In the genomic region with DNA sequence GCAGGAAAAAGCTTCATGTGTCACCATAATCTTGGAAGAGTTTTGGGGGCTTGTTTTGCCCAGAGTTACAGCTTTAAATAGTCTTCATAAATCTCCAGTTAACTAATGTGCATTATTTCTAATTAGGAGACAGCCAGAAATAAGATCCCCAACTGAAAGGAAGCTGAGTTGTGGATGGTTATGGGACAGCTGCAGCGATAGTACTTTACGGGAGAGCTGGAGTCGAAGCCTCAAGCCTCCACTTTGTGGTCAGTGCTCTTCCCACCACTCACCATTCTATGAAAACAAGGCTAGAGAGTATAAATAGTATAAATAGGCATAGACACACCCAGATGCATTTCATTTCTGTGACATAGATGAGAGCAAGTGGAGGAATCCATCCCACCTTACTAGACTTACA, we compare ENCODE assay signal across 31 mouse cellular contexts.
"Had no signal": no experiment of that assay in that cellular context is flagged by ENCODE, and none has a peak within 500 bp of the region (broad histone marks: within the 10 kb centered on the region; RNA-seq: fewer than 3 reads in every experiment).

No protein-coding gene starts in this region.

- H3K27me3 ChIP-seq: limb, embryonic 12.5 days; limb, embryonic 13.5 days; limb, embryonic 15.5 days; liver, embryonic 12.5 days; liver, embryonic 13.5 days; liver, embryonic 15.5 days; lung, embryonic 15.5 days; midbrain, embryonic 12.5 days; midbrain, embryonic 13.5 days; midbrain, embryonic 15.5 days; neural tube, embryonic 12.5 days had no signal

- H3K9ac ChIP-seq: limb, embryonic 12.5 days; limb, embryonic 13.5 days; limb, embryonic 15.5 days; liver, embryonic 12.5 days; liver, embryonic 13.5 days; liver, embryonic 14.5 days; liver, embryonic 15.5 days; liver, postnatal 0 days; lung, embryonic 14.5 days; lung, embryonic 15.5 days; midbrain, embryonic 12.5 days; midbrain, embryonic 13.5 days; midbrain, embryonic 15.5 days; neural tube, embryonic 12.5 days had no signal

- DNase-seq: left cerebral cortex, postnatal 4 days; liver; liver, embryonic 13.5 days; liver, postnatal 0 days; lung, adult 18-20 months; lung, adult 2 months; lung, embryonic 14.5 days; lung, postnatal 10 days; lung, postnatal 14 days; lung, postnatal 36 days; lung, postnatal 4 days; midbrain, embryonic 14.5 days had no signal

- ATAC-seq: liver, embryonic 12.5 days; liver, postnatal 0 days; lung, postnatal 0 days; midbrain, embryonic 13.5 days; midbrain, embryonic 15.5 days; midbrain, embryonic 16.5 days had no signal

- H3K36me3 ChIP-seq: limb, embryonic 10.5 days; limb, embryonic 12.5 days; limb, embryonic 13.5 days; limb, embryonic 15.5 days; liver, embryonic 12.5 days; liver, embryonic 13.5 days; liver, embryonic 15.5 days; lung, embryonic 15.5 days; midbrain, embryonic 10.5 days; midbrain, embryonic 12.5 days; midbrain, embryonic 15.5 days; neural tube, embryonic 12.5 days had no signal

- H3K4me1 ChIP-seq: limb, embryonic 10.5 days; limb, embryonic 12.5 days; limb, embryonic 13.5 days; limb, embryonic 15.5 days; liver, embryonic 12.5 days; liver, embryonic 13.5 days; liver, embryonic 15.5 days; lung, embryonic 15.5 days; megakaryocyte, embryonic 14.5 days; midbrain, embryonic 10.5 days; midbrain, embryonic 12.5 days; midbrain, embryonic 13.5 days; midbrain, embryonic 15.5 days; neural tube, embryonic 12.5 days had no signal

- H3K9me3 ChIP-seq: limb, embryonic 10.5 days; limb, embryonic 12.5 days; limb, embryonic 13.5 days; limb, embryonic 15.5 days; liver, embryonic 12.5 days; liver, embryonic 13.5 days; liver, embryonic 15.5 days; lung, embryonic 15.5 days; megakaryocyte, embryonic 14.5 days; midbrain, embryonic 10.5 days; midbrain, embryonic 12.5 days; midbrain, embryonic 13.5 days; midbrain, embryonic 15.5 days; neural tube, embryonic 12.5 days had no signal

- H3K4me2 ChIP-seq: limb, embryonic 12.5 days; limb, embryonic 13.5 days; limb, embryonic 15.5 days; liver, embryonic 11.5 days; liver, embryonic 12.5 days; liver, embryonic 13.5 days; liver, embryonic 15.5 days; lung, embryonic 14.5 days; lung, embryonic 15.5 days; midbrain, embryonic 11.5 days; midbrain, embryonic 12.5 days; midbrain, embryonic 13.5 days; midbrain, embryonic 15.5 days; neural tube, embryonic 12.5 days had no signal

- H3K4me3 ChIP-seq: limb, embryonic 10.5 days; limb, embryonic 12.5 days; limb, embryonic 13.5 days; limb, embryonic 15.5 days; liver, embryonic 12.5 days; liver, embryonic 13.5 days; liver, embryonic 15.5 days; lung, embryonic 15.5 days; megakaryocyte, embryonic 14.5 days; midbrain, embryonic 10.5 days; midbrain, embryonic 12.5 days; midbrain, embryonic 13.5 days; midbrain, embryonic 15.5 days; neural tube, embryonic 12.5 days had no signal

- H3K27ac ChIP-seq: limb, embryonic 10.5 days; limb, embryonic 12.5 days; limb, embryonic 13.5 days; limb, embryonic 15.5 days; liver, embryonic 12.5 days; liver, embryonic 13.5 days; liver, embryonic 14.5 days; liver, embryonic 15.5 days; lung, embryonic 15.5 days; macrophage; midbrain, embryonic 10.5 days; midbrain, embryonic 12.5 days; midbrain, embryonic 13.5 days; midbrain, embryonic 15.5 days; neural tube, embryonic 12.5 days had no signal
